Mouse (Mus musculus): ENCODE measurements around the gene Cd52. TPM values are rescaled to one million over a fixed set of nuclear protein-coding genes. Genes with fewer than 3 reads are reported as not detected.

The Cd52 gene
- polyA plus RNA-seq, 1 experiment from 2014 or later, result 18.9 TPM

GRCm38 (mm10) chr4:134089029-134089428, 5.9 kb downstream of the Cd52 start:
- no peaks in the 10 kb centered on the region for H3K9me3 ChIP-seq (replicated peaks; ENCODE audit: low read length)
- H3K9ac ChIP-seq (ENCODE audit: low read depth, low read length), result no peak overlapping the region
- TF ChIP-seq CTCF (IDR thresholded peaks at IDR 0.05; ENCODE audit: low read depth), result no peak
- ATAC-seq (replicated peaks; ENCODE audit: low FRiP score, low read depth) (0 out of 2 replicates have a peak, but pooled peaks have one; percentile 23), DNase-seq (ENCODE audit: low spot score) (no peak)
- no peak overlapping the region for H3K4me2 ChIP-seq (ENCODE audit: low read length)
- no peaks in the 10 kb centered on the region for H3K27me3 ChIP-seq (ENCODE audit: insufficient read depth, low read length)
- WGBS, result 81% methylated on average over 9 of the region's 9 CpGs
- H3K36me3 ChIP-seq (ENCODE audit: insufficient read depth, low read length), result no peaks in the 10 kb centered on the region
- no peak overlapping the region for H3K27ac ChIP-seq
- no peak overlapping the region for H3K4me3 ChIP-seq (replicated peaks; ENCODE audit: low read depth, low read length)
- no peaks in the 10 kb centered on the region for H3K4me1 ChIP-seq (replicated peaks; ENCODE audit: insufficient read depth, low read length)

DNA sequence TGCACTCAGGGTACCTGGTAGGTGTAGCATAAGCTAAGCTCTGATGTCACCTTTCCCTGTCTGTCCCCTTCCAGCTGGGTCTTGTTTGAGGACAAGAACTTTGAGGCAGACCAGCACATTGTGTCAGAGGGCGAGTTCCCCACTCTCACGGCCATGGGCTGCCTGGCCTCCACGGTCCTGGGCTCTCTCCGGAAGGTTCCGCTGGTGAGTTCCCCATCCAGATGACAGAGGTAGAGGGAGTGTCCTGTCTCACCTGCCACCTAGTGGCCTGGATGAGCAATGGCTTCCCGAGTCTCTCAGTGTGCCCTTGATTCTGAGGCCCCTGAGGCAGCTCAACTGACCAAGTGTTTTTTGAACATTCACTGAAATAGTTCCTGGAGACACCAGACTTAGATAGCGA, 7.5 kb downstream of the Cd52 start:
- no peaks in the 10 kb centered on the region for H3K36me3 ChIP-seq (ENCODE audit: insufficient read depth, low read length)
- no peak overlapping the region for H3K9ac ChIP-seq (ENCODE audit: low read depth, low read length)
- no peaks in the 10 kb centered on the region for H3K9me3 ChIP-seq (replicated peaks; ENCODE audit: low read length)
- no peak overlapping the region for H3K4me3 ChIP-seq (replicated peaks; ENCODE audit: low read depth, low read length)
- DNase-seq (ENCODE audit: low spot score) (peak; percentile 77), ATAC-seq (replicated peaks; ENCODE audit: low FRiP score, low read depth) (peak; percentile 71)
- no peak overlapping the region for H3K4me2 ChIP-seq (ENCODE audit: low read length)
- WGBS, result 19% methylated on average over 7 of the region's 7 CpGs
- H3K27ac ChIP-seq, result no peak overlapping the region
- no peaks in the 10 kb centered on the region for H3K4me1 ChIP-seq (replicated peaks; ENCODE audit: insufficient read depth, low read length)
- no peaks in the 10 kb centered on the region for H3K27me3 ChIP-seq (ENCODE audit: insufficient read depth, low read length)
- peak; percentile 83 for TF ChIP-seq CTCF (IDR thresholded peaks at IDR 0.05; ENCODE audit: low read depth)

GRCm38 (mm10) chr4:134084999-134085398, 9.9 kb downstream of the Cd52 start:
- H3K36me3 ChIP-seq (ENCODE audit: insufficient read depth, low read length), result no peaks in the 10 kb centered on the region
- no peak; the same call in 1 of the 2 replicates for TF ChIP-seq CTCF (IDR thresholded peaks at IDR 0.05; ENCODE audit: low read depth)
- H3K27me3 ChIP-seq (ENCODE audit: insufficient read depth, low read length), result 0 out of 2 replicates have a peak, but pooled peaks cover 3% of the 10 kb centered on the region
- no peak overlapping the region for H3K4me2 ChIP-seq (ENCODE audit: low read length)
- DNase-seq (ENCODE audit: low spot score), result no peak
- peaks cover 6% of the 10 kb centered on the region; the same call in 1 of the 2 replicates for H3K4me1 ChIP-seq (replicated peaks; ENCODE audit: insufficient read depth, low read length)
- 87% methylated on average over 4 of the region's 4 CpGs for WGBS
- H3K9ac ChIP-seq (ENCODE audit: low read depth, low read length), result no peak overlapping the region
- H3K4me3 ChIP-seq (replicated peaks; ENCODE audit: low read depth, low read length), result no peak overlapping the region
- H3K27ac ChIP-seq, result no peak overlapping the region
- no peaks in the 10 kb centered on the region for H3K9me3 ChIP-seq (replicated peaks; ENCODE audit: low read length)
- no peak for ATAC-seq (replicated peaks; ENCODE audit: low FRiP score, low read depth)

DNA sequence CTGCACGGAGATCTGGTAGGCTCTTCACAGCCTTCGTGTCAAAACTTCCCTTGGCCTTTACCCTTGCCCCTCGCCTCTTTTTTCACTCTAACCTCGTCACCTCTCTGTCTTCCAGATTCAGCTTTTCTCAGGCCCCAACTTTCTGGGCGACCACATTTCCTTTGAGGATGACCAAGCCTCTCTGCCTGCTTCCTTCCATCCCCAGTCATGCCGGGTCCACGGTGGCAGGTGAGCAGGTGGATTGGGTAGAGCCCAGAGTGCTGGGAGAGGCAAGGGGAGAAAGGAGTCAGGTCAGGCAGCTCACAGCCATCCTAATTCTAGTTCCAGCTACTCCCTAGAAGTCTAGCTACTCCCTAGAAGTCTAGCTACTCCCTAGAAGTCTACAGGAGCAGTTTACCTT, 12.4 kb downstream of the Cd52 start:
- no peak for TF ChIP-seq CTCF (IDR thresholded peaks at IDR 0.05; ENCODE audit: low read depth)
- Histone ChIP-seq H3K27me3 (ENCODE audit: insufficient read depth, low read length) (0 out of 2 replicates have a peak, but pooled peaks cover 3% of the 10 kb centered on the region), H3K27ac (no peak overlapping the region), H3K9me3 (replicated peaks; ENCODE audit: low read length) (no peaks in the 10 kb centered on the region), H3K4me3 (replicated peaks; ENCODE audit: low read depth, low read length) (peak overlapping the region; percentile 35; the same call in 1 of the 2 replicates), H3K4me1 (replicated peaks; ENCODE audit: insufficient read depth, low read length) (peaks cover 6% of the 10 kb centered on the region; the same call in 1 of the 2 replicates), H3K36me3 (ENCODE audit: insufficient read depth, low read length) (no peaks in the 10 kb centered on the region), H3K9ac (ENCODE audit: low read depth, low read length) (0 out of 2 replicates have a peak overlapping the region, but pooled peaks have one; percentile 42), H3K4me2 (ENCODE audit: low read length) (peak overlapping the region; percentile 68)
- ATAC-seq (replicated peaks; ENCODE audit: low FRiP score, low read depth), result no peak
- 7% methylated on average over 7 of the region's 7 CpGs for WGBS
- DNase-seq (ENCODE audit: low spot score), result no peak

DNA sequence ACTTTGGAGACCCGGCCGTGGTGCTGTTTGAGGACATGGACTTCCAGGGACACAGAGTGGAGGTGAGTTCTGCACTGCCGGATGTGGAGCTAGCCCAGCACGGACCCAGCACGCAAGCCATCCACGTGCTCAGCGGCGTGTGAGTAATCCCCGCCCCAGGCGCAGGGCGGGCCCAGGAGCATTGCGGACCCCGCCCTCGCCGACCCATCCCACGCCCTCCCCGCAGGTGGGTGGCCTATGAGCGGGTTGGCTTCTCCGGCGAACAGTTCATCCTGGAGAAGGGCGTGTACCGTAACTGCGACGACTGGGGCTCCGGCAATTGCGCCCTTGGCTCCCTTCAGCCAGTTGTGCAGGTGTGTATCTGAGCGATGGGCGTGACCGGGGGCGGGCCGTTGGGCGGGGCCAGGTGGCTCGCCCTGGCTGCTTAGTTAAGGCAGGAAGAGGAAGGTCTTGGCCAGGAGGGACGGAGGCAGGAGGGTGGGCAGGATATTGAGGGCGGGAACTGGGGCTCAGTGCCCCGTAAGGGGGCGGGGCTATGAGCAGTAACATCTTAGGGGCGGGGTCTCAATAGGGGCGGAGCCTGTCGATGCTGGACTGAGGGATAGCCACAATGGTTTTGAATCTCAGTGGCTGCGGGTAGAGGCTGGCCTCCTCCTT, 13.0 kb downstream of the Cd52 start:
- under 1% methylated on average over 41 of the region's 41 CpGs for WGBS

DNA sequence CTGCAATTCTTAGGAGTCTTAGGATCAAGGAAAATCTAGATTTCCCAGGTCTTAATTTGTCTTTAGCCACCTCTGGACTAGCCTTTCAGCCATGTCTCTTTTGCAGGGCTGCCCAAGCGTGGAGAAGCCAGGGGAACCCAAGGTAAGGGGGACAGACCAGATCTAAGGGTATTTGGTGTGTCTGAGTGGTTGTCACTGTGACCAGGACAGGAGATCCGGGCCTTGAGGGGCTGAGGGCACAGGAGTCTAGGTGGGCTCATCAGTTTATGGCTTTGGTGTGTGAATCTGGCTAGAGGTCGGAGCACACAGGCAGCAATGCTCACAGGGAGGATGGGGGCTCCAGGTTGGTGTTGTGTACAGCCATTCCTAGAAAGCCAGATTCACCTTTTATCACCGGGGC, 14.2 kb downstream of the Cd52 start:
- no peak overlapping the region for H3K9ac ChIP-seq (ENCODE audit: low read depth, low read length)
- ATAC-seq (replicated peaks; ENCODE audit: low FRiP score, low read depth), result no peak
- WGBS, result 85% methylated on average over 4 of the region's 4 CpGs

More for the DNA sequence above, 13.0 kb downstream of the Cd52 start:
- Histone ChIP-seq H3K9ac (ENCODE audit: low read depth, low read length) (0 out of 2 replicates have a peak overlapping the region, but pooled peaks have one; percentile 42), H3K27ac (no peak overlapping the region), H3K4me2 (ENCODE audit: low read length) (peak overlapping the region; percentile 68), H3K4me3 (replicated peaks; ENCODE audit: low read depth, low read length) (peak overlapping the region; percentile 35), H3K27me3 (ENCODE audit: insufficient read depth, low read length) (0 out of 2 replicates have a peak, but pooled peaks cover 3% of the 10 kb centered on the region), H3K4me1 (replicated peaks; ENCODE audit: insufficient read depth, low read length) (peaks cover 6% of the 10 kb centered on the region; the same call in 1 of the 2 replicates), H3K36me3 (ENCODE audit: insufficient read depth, low read length) (no peaks in the 10 kb centered on the region), H3K9me3 (replicated peaks; ENCODE audit: low read length) (no peaks in the 10 kb centered on the region)
- DNase-seq (ENCODE audit: low spot score) (peak; percentile 88), ATAC-seq (replicated peaks; ENCODE audit: low FRiP score, low read depth) (peak; percentile 91)
- no peak for TF ChIP-seq CTCF (IDR thresholded peaks at IDR 0.05; ENCODE audit: low read depth)

More for the DNA sequence above, 14.2 kb downstream of the Cd52 start:
- 0 out of 2 replicates have a peak, but pooled peaks cover 3% of the 10 kb centered on the region for H3K27me3 ChIP-seq (ENCODE audit: insufficient read depth, low read length)
- no peaks in the 10 kb centered on the region for H3K9me3 ChIP-seq (replicated peaks; ENCODE audit: low read length)
- no peak overlapping the region for H3K4me2 ChIP-seq (ENCODE audit: low read length)
- no peaks in the 10 kb centered on the region for H3K36me3 ChIP-seq (ENCODE audit: insufficient read depth, low read length)
- no peak for DNase-seq (ENCODE audit: low spot score)
- no peak for TF ChIP-seq CTCF (IDR thresholded peaks at IDR 0.05; ENCODE audit: low read depth)
- H3K27ac ChIP-seq, result no peak overlapping the region
- peaks cover 6% of the 10 kb centered on the region; the same call in 1 of the 2 replicates for H3K4me1 ChIP-seq (replicated peaks; ENCODE audit: insufficient read depth, low read length)
- no peak overlapping the region for H3K4me3 ChIP-seq (replicated peaks; ENCODE audit: low read depth, low read length)

All from kidney, postnatal 0 days (tissue).